Mouse (Mus musculus) lung, postnatal 0 days (tissue): ENCODE measurements around the gene Kpnb1.

ENCODE experiments used
- CTCF ChIP-seq: IDR thresholded peaks from 2 replicates; pipeline ENCODE4 v1.5.1; 2016; ENCODE audit warnings: antibody characterized with exemption, mild to moderate bottlenecking
- EP300 ChIP-seq: IDR thresholded peaks from 2 replicates; pipeline ENCODE4 v1.6.1; 2016; ENCODE audit warnings: antibody characterized with exemption, mild to moderate bottlenecking, control low read depth

GRCm38 (mm10) chr11:97223485-97223884, 35.8 kb upstream of the Kpnb1 start:
- no peak for TF ChIP-seq EP300
- no peak for TF ChIP-seq CTCF
